Mouse (Mus musculus): ENCODE data around the gene Dnajb8. TPM values are rescaled to one million over a fixed set of nuclear protein-coding genes. Genes with fewer than 3 reads are reported as not detected.

The Dnajb8 gene
- polyA plus RNA-seq, 1 experiment from 2014 or later, result not detected

DNA sequence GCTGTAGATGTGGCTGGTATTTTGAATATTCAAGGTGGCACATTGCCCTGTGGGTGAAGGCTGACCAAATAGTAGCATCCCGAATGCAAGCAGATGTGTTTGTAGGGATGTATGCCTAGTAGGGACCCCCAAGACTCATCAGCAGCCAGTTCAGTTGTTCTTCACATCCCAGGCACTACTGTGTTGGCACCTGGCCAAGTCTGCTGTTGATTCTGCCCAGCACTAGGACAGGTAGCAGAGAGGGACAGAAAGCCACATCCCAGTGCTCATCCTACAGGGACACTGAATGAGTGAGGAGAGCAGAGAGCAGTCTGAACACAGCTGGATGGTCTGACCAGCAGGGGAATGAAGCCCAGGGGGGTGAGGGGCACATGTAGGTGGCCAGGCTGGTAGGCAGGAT, 27.2 kb downstream of the Dnajb8 start:
- Histone ChIP-seq H3K27me3 (no peaks in the 10 kb centered on the region), H3K4me1 (replicated peaks) (no peaks in the 10 kb centered on the region)
- WGBS, result 100% methylated on average over 1 of the region's 1 CpGs

GRCm38 (mm10) chr6:88251396-88251795, 29.3 kb downstream of the Dnajb8 start:
- WGBS, result 81% methylated on average over 1 of the region's 1 CpGs

More for the DNA sequence above, 27.2 kb downstream of the Dnajb8 start:
- Histone ChIP-seq H3K4me3 (no peak overlapping the region), H3K27ac (replicated peaks) (no peak overlapping the region), H3K9ac (no peak overlapping the region), H3K4me2 (no peak overlapping the region), H3K36me3 (no peaks in the 10 kb centered on the region), H3K9me3 (no peaks in the 10 kb centered on the region)
- no peak for ATAC-seq (ENCODE audit: low read depth)

DNA sequence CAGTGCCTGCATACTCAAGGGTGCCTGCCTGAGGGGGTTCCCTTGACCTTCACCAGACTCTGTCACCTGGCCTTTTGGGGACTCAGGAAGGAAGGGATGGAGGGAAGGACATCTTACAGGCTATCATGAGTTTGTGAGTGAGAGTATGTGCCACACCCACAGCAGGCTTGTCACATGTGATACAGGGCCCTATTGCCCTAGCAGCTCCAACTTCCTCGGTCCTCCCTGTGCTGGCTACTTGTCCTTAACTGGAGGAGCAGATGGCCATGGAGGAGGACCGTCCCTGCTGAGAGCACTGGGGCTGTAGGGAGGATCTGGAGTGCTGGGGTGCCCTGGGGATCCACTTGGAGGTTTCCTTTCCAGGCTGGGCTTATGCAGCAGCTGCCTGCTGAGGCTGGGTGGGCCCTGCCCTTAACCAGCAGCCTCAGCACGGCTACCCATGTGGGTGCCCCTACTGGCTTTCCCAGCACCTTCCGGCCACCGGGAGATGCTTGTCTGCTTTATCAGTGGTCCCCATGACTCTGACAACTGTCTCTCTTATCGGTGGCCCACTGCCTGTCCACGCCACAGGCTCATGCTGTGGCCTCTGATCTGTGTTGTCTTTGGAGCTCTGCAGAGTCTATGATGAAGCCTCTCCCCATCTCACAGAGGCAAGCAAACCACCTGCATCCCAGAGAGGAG, 29.9 kb downstream of the Dnajb8 start:
- Histone ChIP-seq H3K4me2 (no peak overlapping the region), H3K9ac (no peak overlapping the region), H3K27ac (replicated peaks) (no peak overlapping the region), H3K4me3 (no peak overlapping the region), H3K36me3 (no peaks in the 10 kb centered on the region), H3K4me1 (replicated peaks) (no peaks in the 10 kb centered on the region), H3K27me3 (no peaks in the 10 kb centered on the region), H3K9me3 (no peaks in the 10 kb centered on the region)
- 71% methylated on average over 7 of the region's 7 CpGs for WGBS
- no peak for ATAC-seq (ENCODE audit: low read depth)

More at GRCm38 (mm10) chr6:88251396-88251795, 29.3 kb downstream of the Dnajb8 start:
- Histone ChIP-seq H3K4me1 (replicated peaks) (no peaks in the 10 kb centered on the region), H3K27me3 (no peaks in the 10 kb centered on the region), H3K27ac (replicated peaks) (no peak overlapping the region), H3K4me3 (no peak overlapping the region), H3K9me3 (no peaks in the 10 kb centered on the region), H3K4me2 (no peak overlapping the region), H3K36me3 (no peaks in the 10 kb centered on the region), H3K9ac (no peak overlapping the region)
- no peak for ATAC-seq (ENCODE audit: low read depth)

DNA sequence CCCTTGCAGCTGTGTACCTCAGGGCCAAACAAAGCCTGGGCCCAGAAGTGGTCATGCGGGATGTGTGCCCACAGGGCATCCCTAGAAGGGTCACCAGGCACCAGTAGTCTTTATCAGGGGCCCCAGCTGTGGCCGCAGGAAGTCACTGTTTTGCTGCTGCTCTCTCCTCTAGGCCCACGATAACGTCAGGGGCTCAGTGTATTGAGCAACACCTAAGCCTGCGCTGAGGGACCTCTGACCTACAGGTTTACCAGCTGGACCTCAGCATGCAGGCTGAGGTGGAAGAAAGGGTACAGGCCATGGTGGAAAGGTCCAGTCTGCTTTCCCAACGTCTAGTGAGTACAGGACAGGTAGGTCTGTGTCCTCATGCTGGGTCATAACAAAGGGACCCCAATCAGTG, 32.0 kb downstream of the Dnajb8 start:
- H3K36me3 ChIP-seq, result no peaks in the 10 kb centered on the region
- H3K4me2 ChIP-seq, result no peak overlapping the region
- ATAC-seq (ENCODE audit: low read depth), result no peak
- H3K4me1 ChIP-seq (replicated peaks), result no peaks in the 10 kb centered on the region
- H3K4me3 ChIP-seq, result no peak overlapping the region
- 78% methylated on average over 6 of the region's 6 CpGs for whole genome bisulfite sequencing
- H3K9me3 ChIP-seq, result no peaks in the 10 kb centered on the region
- no peak overlapping the region for H3K27ac ChIP-seq (replicated peaks)
- H3K27me3 ChIP-seq, result no peaks in the 10 kb centered on the region
- no peak overlapping the region for H3K9ac ChIP-seq

GRCm38 (mm10) chr6:88255435-88255834, 33.4 kb downstream of the Dnajb8 start:
- H3K36me3 ChIP-seq, result no peaks in the 10 kb centered on the region
- H3K9ac ChIP-seq, result no peak overlapping the region
- H3K4me1 ChIP-seq (replicated peaks), result no peaks in the 10 kb centered on the region
- ATAC-seq (ENCODE audit: low read depth), result no peak
- no peak overlapping the region for H3K4me2 ChIP-seq
- no peaks in the 10 kb centered on the region for H3K27me3 ChIP-seq
- no peak overlapping the region for H3K4me3 ChIP-seq
- no peaks in the 10 kb centered on the region for H3K9me3 ChIP-seq
- 91% methylated on average over 4 of the region's 4 CpGs for WGBS
- no peak overlapping the region for H3K27ac ChIP-seq (replicated peaks)

- H3K27me3 ChIP-seq, result no peaks in the 10 kb centered on the region
- no peaks in the 10 kb centered on the region for H3K9me3 ChIP-seq
- peaks cover 9% of the 10 kb centered on the region for H3K4me1 ChIP-seq (replicated peaks)
- no peaks in the 10 kb centered on the region for H3K36me3 ChIP-seq
- 95% methylated on average over 3 of the region's 3 CpGs for WGBS
- no peak for ATAC-seq (ENCODE audit: low read depth)
- H3K4me2 ChIP-seq, result no peak overlapping the region
- H3K9ac ChIP-seq, result no peak overlapping the region
- no peak overlapping the region for H3K4me3 ChIP-seq
- no peak overlapping the region for H3K27ac ChIP-seq (replicated peaks)
These were observed 37.6 kb downstream of the Dnajb8 start for GRCm38 (mm10) chr6:88259621-88260020.

DNA sequence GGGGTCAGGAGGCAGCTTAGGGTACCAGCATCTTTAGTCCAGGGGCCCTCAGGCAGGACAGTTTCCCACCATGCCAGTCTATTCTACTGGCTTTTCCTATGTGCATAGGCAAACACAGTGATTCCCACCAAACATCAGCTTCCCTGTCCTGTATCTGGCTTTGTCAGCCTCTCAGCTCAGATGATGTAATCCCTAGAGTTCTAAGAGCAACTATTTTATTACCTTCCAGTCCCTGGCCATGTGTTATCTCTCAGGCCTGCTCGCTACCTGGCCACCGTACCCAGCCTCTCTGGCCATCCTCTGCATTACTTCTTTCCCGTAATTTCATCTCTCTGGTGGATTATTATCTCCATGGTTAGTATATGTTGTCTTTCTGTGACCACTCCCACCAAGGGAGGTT, 38.6 kb downstream of the Dnajb8 start:
- no peak for ATAC-seq (ENCODE audit: low read depth)
- 92% methylated on average over 3 of the region's 3 CpGs for WGBS
- no peaks in the 10 kb centered on the region for H3K27me3 ChIP-seq
- no peak overlapping the region for H3K27ac ChIP-seq (replicated peaks)
- H3K36me3 ChIP-seq, result no peaks in the 10 kb centered on the region
- H3K4me3 ChIP-seq, result no peak overlapping the region
- peaks cover 9% of the 10 kb centered on the region for H3K4me1 ChIP-seq (replicated peaks)
- no peak overlapping the region for H3K4me2 ChIP-seq
- H3K9ac ChIP-seq, result no peak overlapping the region
- no peaks in the 10 kb centered on the region for H3K9me3 ChIP-seq

DNA sequence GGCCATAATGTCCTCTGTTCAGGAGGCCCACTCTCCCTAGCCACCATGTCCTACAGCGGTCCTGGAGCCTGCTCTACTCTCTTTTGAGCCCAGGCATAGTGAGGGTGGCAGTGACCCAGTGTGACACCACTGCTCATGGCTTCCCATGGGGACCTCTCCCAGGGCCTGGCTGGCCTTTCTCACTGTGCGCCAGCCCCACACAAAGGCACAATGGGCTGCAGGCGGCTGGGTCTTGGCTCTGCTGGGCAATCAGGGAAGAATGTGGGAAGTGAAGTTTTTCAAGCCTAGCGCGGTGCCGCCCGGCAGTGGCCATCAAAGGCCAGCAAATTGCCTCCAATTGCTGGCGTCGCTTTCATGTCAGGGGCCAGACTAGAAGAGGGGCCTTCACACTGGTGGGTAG, 40.1 kb downstream of the Dnajb8 start:
- H3K27me3 ChIP-seq, result no peaks in the 10 kb centered on the region
- H3K9me3 ChIP-seq, result no peaks in the 10 kb centered on the region
- no peak overlapping the region for H3K4me2 ChIP-seq
- no peak overlapping the region for H3K27ac ChIP-seq (replicated peaks)
- H3K36me3 ChIP-seq, result no peaks in the 10 kb centered on the region
- WGBS, result 12% methylated on average over 9 of the region's 9 CpGs
- no peak overlapping the region for H3K9ac ChIP-seq
- H3K4me1 ChIP-seq (replicated peaks), result peaks cover 9% of the 10 kb centered on the region
- no peak overlapping the region for H3K4me3 ChIP-seq
- ATAC-seq (ENCODE audit: low read depth), result 0 out of 2 replicates have a peak, but pooled peaks have one; percentile 15

- no peak for ATAC-seq (ENCODE audit: low read depth)
- WGBS, result 79% methylated on average over 1 of the region's 1 CpGs
- H3K9me3 ChIP-seq, result no peaks in the 10 kb centered on the region
- H3K4me2 ChIP-seq, result no peak overlapping the region
- no peak overlapping the region for H3K27ac ChIP-seq (replicated peaks)
- peaks cover 9% of the 10 kb centered on the region for H3K4me1 ChIP-seq (replicated peaks)
- no peak overlapping the region for H3K9ac ChIP-seq
- H3K27me3 ChIP-seq, result no peaks in the 10 kb centered on the region
- H3K36me3 ChIP-seq, result no peaks in the 10 kb centered on the region
- H3K4me3 ChIP-seq, result no peak overlapping the region
These were observed 43.3 kb downstream of the Dnajb8 start for GRCm38 (mm10) chr6:88265355-88265754.

DNA sequence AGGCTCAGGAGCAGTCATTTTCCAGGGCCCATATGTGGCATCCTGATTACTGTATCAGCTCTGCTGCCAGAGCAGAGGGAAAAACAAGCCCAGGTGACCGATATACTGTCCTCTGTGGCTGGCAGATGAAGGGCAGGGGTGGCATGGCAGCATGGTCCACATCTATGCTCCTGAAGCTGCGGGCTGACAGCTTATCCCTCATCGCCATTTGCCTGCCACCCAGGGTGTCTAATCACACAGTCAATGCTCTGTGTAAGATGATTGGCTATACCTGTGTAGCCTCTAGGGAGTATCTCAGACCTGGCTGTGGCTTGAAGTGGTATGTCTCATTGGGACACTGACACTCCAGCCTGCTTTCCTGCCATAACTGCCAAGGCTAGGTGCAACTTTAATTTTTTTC, 44.0 kb downstream of the Dnajb8 start:
- H3K27me3 ChIP-seq, result no peaks in the 10 kb centered on the region
- H3K9me3 ChIP-seq, result no peaks in the 10 kb centered on the region
- no peak overlapping the region for H3K27ac ChIP-seq (replicated peaks)
- no peak overlapping the region for H3K9ac ChIP-seq
- ATAC-seq (ENCODE audit: low read depth), result no peak
- H3K4me3 ChIP-seq, result no peak overlapping the region
- 76% methylated on average over 3 of the region's 3 CpGs for WGBS
- peaks cover 9% of the 10 kb centered on the region for H3K4me1 ChIP-seq (replicated peaks)
- no peak overlapping the region for H3K4me2 ChIP-seq
- no peaks in the 10 kb centered on the region for H3K36me3 ChIP-seq

GRCm38 (mm10) chr6:88267068-88267467, 45.0 kb downstream of the Dnajb8 start:
- Histone ChIP-seq H3K9ac (no peak overlapping the region), H3K4me2 (no peak overlapping the region), H3K9me3 (no peaks in the 10 kb centered on the region), H3K27ac (replicated peaks) (no peak overlapping the region), H3K4me3 (no peak overlapping the region), H3K36me3 (no peaks in the 10 kb centered on the region), H3K27me3 (no peaks in the 10 kb centered on the region), H3K4me1 (replicated peaks) (peaks cover 6% of the 10 kb centered on the region)
- ATAC-seq (ENCODE audit: low read depth), result no peak
- WGBS, result 91% methylated on average over 3 of the region's 3 CpGs

DNA sequence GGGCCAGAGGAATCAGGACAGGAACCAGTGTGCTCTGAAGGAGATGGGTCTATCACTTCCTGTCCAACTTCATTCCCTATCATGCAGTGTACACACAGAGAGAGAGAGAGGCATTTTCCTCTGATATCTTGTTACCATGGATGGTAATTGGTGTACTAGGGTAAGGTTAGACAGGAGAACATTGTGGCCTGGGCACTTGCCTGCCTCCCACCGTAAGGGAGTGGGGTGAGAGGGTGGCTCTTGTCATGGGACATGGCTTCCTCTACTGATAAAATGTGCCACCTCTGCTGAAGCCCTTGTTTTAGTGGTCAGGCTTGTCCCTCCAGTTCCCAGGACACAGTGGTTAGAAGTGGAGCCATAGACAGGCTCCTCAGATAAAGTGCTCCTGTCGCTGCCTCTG, 45.9 kb downstream of the Dnajb8 start:
- H3K4me2 ChIP-seq, result no peak overlapping the region
- no peak overlapping the region for H3K27ac ChIP-seq (replicated peaks)
- H3K36me3 ChIP-seq, result no peaks in the 10 kb centered on the region
- H3K9me3 ChIP-seq, result no peaks in the 10 kb centered on the region
- H3K9ac ChIP-seq, result no peak overlapping the region
- 88% methylated on average over 2 of the region's 2 CpGs for WGBS
- no peaks in the 10 kb centered on the region for H3K4me1 ChIP-seq (replicated peaks)
- no peak for ATAC-seq (ENCODE audit: low read depth)
- no peaks in the 10 kb centered on the region for H3K27me3 ChIP-seq
- H3K4me3 ChIP-seq, result no peak overlapping the region

DNA sequence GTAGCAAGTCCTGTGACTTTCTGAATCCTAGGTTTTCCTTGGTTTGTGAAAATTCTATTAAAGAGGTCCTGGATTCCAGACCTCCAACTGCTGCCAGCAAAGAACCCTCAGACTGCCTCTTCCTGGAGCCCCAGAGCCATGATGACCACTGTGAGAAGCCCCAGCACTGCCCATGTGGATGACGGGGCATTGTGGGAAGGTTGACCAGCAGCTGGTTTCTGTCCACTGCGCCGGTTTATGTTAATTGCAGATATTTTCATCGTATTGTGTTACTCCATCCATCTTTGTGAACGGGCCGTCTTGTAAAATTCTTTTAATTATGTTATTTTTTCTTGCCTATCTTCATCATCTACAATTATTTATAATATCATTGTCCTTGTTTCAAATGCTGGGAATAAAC, 52.6 kb downstream of the Dnajb8 start:
- no peaks in the 10 kb centered on the region for H3K9me3 ChIP-seq
- H3K36me3 ChIP-seq, result no peaks in the 10 kb centered on the region
- H3K4me3 ChIP-seq, result no peak overlapping the region
- no peak overlapping the region for H3K9ac ChIP-seq
- WGBS, result 95% methylated on average over 6 of the region's 6 CpGs
- no peak overlapping the region for H3K27ac ChIP-seq (replicated peaks)
- H3K27me3 ChIP-seq, result no peaks in the 10 kb centered on the region
- no peak overlapping the region for H3K4me2 ChIP-seq
- no peaks in the 10 kb centered on the region for H3K4me1 ChIP-seq (replicated peaks)
- ATAC-seq (ENCODE audit: low read depth), result no peak
